In the genomic region with DNA sequence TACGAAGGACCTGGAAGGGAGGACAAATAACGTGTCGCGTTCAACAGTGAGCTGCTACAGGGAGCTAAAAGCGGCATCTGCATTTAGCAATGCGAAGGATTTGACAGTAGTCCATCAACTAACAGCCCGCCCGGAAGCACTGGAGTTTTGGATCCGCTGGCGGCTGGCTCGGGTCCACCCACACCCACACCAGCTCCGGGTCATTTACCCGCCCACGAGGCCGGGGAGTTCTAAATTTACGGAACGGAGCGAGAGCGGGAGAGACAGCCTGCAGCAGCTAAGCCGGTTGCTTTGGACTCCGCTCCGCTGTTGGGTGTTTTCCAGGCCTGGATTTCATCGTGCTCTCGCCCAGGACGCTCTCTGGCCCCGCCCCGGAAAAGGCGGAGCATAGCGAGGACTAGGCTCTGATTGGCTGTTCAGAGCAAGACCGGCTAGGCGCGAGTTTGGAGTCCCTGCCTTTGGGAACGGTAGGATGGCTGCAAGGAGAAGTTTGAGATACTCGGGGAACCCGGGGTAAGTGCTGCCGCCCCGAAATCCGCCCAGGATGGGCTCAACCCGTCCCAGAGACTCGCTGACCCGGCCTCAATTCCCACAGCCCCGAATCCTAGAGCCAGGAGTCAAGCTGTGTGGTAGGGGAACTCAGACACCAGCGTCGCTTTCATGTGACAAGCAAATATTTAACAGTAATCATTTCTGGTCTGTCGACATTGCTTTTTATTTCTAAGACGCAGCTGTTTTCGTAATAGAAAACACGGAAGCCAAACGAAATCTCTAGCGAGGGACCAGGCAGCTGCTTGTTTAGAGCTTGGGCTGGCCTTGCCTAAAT, we compare ENCODE assay signal across 8 mouse cellular contexts. TPM values are rescaled to one million over a fixed set of nuclear protein-coding genes. Genes with fewer than 3 reads are reported as not detected.
DNase-seq lines count a peak whose midpoint lies in the region; ATAC-seq and TF ChIP-seq lines count a peak whose summit lies in the region.

A gene (plus strand): TSS at position 414 of the 826 bp plus-strand sequence.

- peak; percentile 99 for DNase-seq in 3134 (ENCODE audit: extremely low read depth, insufficient read length, low spot score)
- DNase-seq in adrenal gland, postnatal 36 days = peak; percentile 99
- DNase-seq in heart, adult 18-20 months = peak; percentile 100
- peak; percentile 100 for DNase-seq in kidney, adult 2 months
- peak; percentile 97 to 98 for DNase-seq in spleen, adult 2 months (ENCODE audit: low read depth in 1 of 2, low spot score in 2 of 2)

- peaks cover 13% of the 10 kb centered on the region for H3K4me1 ChIP-seq in embryonic facial prominence, embryonic 13.5 days
- peaks cover 6% of the 10 kb centered on the region; the same call in 1 of the 2 replicates for H3K4me1 ChIP-seq in kidney, adult 2 months (ENCODE audit: control insufficient read depth, insufficient read depth, low read length)
- H3K4me1 ChIP-seq in limb, embryonic 12.5 days (replicated peaks) = peaks cover 12% of the 10 kb centered on the region
- peaks cover 11% of the 10 kb centered on the region for H3K4me1 ChIP-seq in midbrain, embryonic 15.5 days
- no peaks in the 10 kb centered on the region for H3K4me1 ChIP-seq in spleen, adult 2 months (ENCODE audit: control insufficient read depth, insufficient read depth, insufficient read length)

- peaks cover 12% of the 10 kb centered on the region for H3K36me3 ChIP-seq in embryonic facial prominence, embryonic 13.5 days
- no peaks in the 10 kb centered on the region for H3K36me3 ChIP-seq in kidney, adult 2 months (ENCODE audit: control insufficient read depth, insufficient read depth, low read length)
- peaks cover 10% of the 10 kb centered on the region for H3K36me3 ChIP-seq in limb, embryonic 12.5 days
- no peaks in the 10 kb centered on the region for H3K36me3 ChIP-seq in midbrain, embryonic 15.5 days (replicated peaks)
- H3K36me3 ChIP-seq in spleen, adult 2 months (ENCODE audit: control insufficient read depth, insufficient read depth, low read length) = no peaks in the 10 kb centered on the region

- under 1% methylated on average over 50 of the region's 50 CpGs for WGBS in embryonic facial prominence, embryonic 13.5 days
- WGBS in kidney, adult 2 months = under 1% methylated on average over 50 of the region's 50 CpGs
- under 1% methylated on average over 50 of the region's 50 CpGs for WGBS in limb, embryonic 12.5 days
- under 1% methylated on average over 50 of the region's 50 CpGs for WGBS in midbrain, embryonic 15.5 days
- under 1% methylated on average over 50 of the region's 50 CpGs for WGBS in spleen, adult 2 months

- no peak for TF ChIP-seq POLR2A in kidney, adult 2 months (IDR thresholded peaks at IDR 0.05; ENCODE audit: low read depth, low read length)
- peak; percentile 39; the same call in 1 of the 2 replicates for TF ChIP-seq POLR2A in spleen, adult 2 months (IDR thresholded peaks at IDR 0.05; ENCODE audit: low read depth, low read length)

- no peaks in the 10 kb centered on the region for H3K9me3 ChIP-seq in embryonic facial prominence, embryonic 13.5 days
- no peaks in the 10 kb centered on the region for H3K9me3 ChIP-seq in limb, embryonic 12.5 days
- H3K9me3 ChIP-seq in midbrain, embryonic 15.5 days = no peaks in the 10 kb centered on the region

- no peaks in the 10 kb centered on the region for H3K27me3 ChIP-seq in embryonic facial prominence, embryonic 13.5 days
- H3K27me3 ChIP-seq in kidney, adult 2 months (replicated peaks; ENCODE audit: control insufficient read depth, insufficient read depth, low read length) = no peaks in the 10 kb centered on the region
- no peaks in the 10 kb centered on the region for H3K27me3 ChIP-seq in limb, embryonic 12.5 days
- no peaks in the 10 kb centered on the region for H3K27me3 ChIP-seq in midbrain, embryonic 15.5 days (replicated peaks)
- no peaks in the 10 kb centered on the region for H3K27me3 ChIP-seq in spleen, adult 2 months (ENCODE audit: control insufficient read depth, insufficient read depth, low read length)

- H3K9ac ChIP-seq in embryonic facial prominence, embryonic 13.5 days = peak within 1 kb of the TSS; percentile 71
- H3K9ac ChIP-seq in limb, embryonic 12.5 days (replicated peaks) = peak within 1 kb of the TSS; percentile 65
- H3K9ac ChIP-seq in midbrain, embryonic 15.5 days = peak within 1 kb of the TSS; percentile 64

- peak within 1 kb of the TSS; percentile 78 for H3K4me2 ChIP-seq in embryonic facial prominence, embryonic 13.5 days
- peak within 1 kb of the TSS; percentile 67 for H3K4me2 ChIP-seq in limb, embryonic 12.5 days
- H3K4me2 ChIP-seq in midbrain, embryonic 15.5 days = peak within 1 kb of the TSS; percentile 67

- TF ChIP-seq CTCF in kidney, adult 2 months (conservative IDR thresholded peaks at IDR 0.05; ENCODE audit: insufficient read depth, insufficient read length, low read depth, low read length) = no peak
- no peak for TF ChIP-seq CTCF in spleen, adult 2 months (IDR thresholded peaks at IDR 0.05; ENCODE audit: extremely low read depth, insufficient read depth, insufficient read length, insufficient replicate concordance)

- H3K4me3 ChIP-seq in embryonic facial prominence, embryonic 13.5 days = peak within 1 kb of the TSS; percentile 59
- H3K4me3 ChIP-seq in kidney, adult 2 months (ENCODE audit: insufficient read depth, low read depth, low read length) = peak within 1 kb of the TSS; percentile 66
- H3K4me3 ChIP-seq in limb, embryonic 12.5 days (replicated peaks) = peak within 1 kb of the TSS; percentile 69
- peak within 1 kb of the TSS; percentile 54 for H3K4me3 ChIP-seq in midbrain, embryonic 15.5 days
- peak within 1 kb of the TSS; percentile 74 for H3K4me3 ChIP-seq in spleen, adult 2 months (ENCODE audit: extremely low read depth, insufficient read depth, insufficient read length)

- H3K27ac ChIP-seq in embryonic facial prominence, embryonic 13.5 days = peak within 1 kb of the TSS; percentile 80
- peak within 1 kb of the TSS; percentile 61; the same call in 1 of the 2 replicates for H3K27ac ChIP-seq in kidney, adult 2 months (ENCODE audit: insufficient read depth, low read depth, low read length)
- 0 out of 2 replicates have a peak within 1 kb of the TSS, but pooled peaks have one; percentile 50 for H3K27ac ChIP-seq in limb, embryonic 12.5 days
- H3K27ac ChIP-seq in midbrain, embryonic 15.5 days = peak within 1 kb of the TSS; percentile 82
- H3K27ac ChIP-seq in spleen, adult 2 months (ENCODE audit: insufficient read depth, low read length) = peak within 1 kb of the TSS; percentile 51

- peak; percentile 96 for ATAC-seq in embryonic facial prominence, embryonic 13.5 days (ENCODE audit: insufficient number of reproducible peaks, insufficient read depth, low FRiP score, low TSS enrichment, low read depth)
- peak; percentile 97 for ATAC-seq in limb, embryonic 12.5 days (ENCODE audit: insufficient number of reproducible peaks, insufficient read depth, low FRiP score, low TSS enrichment, low read depth)
- peak; percentile 100 for ATAC-seq in midbrain, embryonic 15.5 days (replicated peaks)

RNA-seq across cellular contexts. Expression of the gene that starts here (rescaled TPM):
- total RNA-seq in adrenal gland, postnatal 36 days (2021) = 1 to 10 TPM; 1.8 to 3.1 TPM
- 18.0 and 19.7 TPM in 2 replicates for polyA plus RNA-seq in embryonic facial prominence, embryonic 13.5 days (2015; fragmentation: Nextera tagmentation; extraction: Ambion mirVana)
- total RNA-seq in heart, adult 18-20 months (2021) = under 1 TPM; 0.49 to 0.97 TPM
- polyA plus RNA-seq in kidney, adult 2 months (2012; rRNA removed) = 0.33 and 0.67 TPM in 2 replicates
- polyA plus RNA-seq in limb, embryonic 12.5 days (2016; fragmentation: Nextera tagmentation; extraction: Ambion mirVana) = 23.1 and 23.9 TPM in 2 replicates
- polyA plus RNA-seq in midbrain, embryonic 15.5 days (2015; fragmentation: Nextera tagmentation; extraction: Ambion mirVana) = 5.5 and 6.1 TPM in 2 replicates
- polyA plus RNA-seq in spleen, adult 2 months (2012; rRNA removed) = 1.5 and 2.3 TPM in 2 replicates

Comparison
In these comparisons a context has a peak if more than half of its experiments do, and no peak if none do; other contexts are left out.
1. Peak in every context shown above with its lines: DNase-seq, ATAC-seq, H3K4me3 ChIP-seq and H3K27ac ChIP-seq.
2. Peak in DNase-seq in heart, adult 18-20 months; RNA of the gene not detected or under 1 TPM.
3. Peak in DNase-seq, H3K4me3 ChIP-seq and H3K27ac ChIP-seq in kidney, adult 2 months; RNA of the gene not detected or under 1 TPM.